Mouse (Mus musculus): ENCODE data around the gene Hap1.

DNA sequence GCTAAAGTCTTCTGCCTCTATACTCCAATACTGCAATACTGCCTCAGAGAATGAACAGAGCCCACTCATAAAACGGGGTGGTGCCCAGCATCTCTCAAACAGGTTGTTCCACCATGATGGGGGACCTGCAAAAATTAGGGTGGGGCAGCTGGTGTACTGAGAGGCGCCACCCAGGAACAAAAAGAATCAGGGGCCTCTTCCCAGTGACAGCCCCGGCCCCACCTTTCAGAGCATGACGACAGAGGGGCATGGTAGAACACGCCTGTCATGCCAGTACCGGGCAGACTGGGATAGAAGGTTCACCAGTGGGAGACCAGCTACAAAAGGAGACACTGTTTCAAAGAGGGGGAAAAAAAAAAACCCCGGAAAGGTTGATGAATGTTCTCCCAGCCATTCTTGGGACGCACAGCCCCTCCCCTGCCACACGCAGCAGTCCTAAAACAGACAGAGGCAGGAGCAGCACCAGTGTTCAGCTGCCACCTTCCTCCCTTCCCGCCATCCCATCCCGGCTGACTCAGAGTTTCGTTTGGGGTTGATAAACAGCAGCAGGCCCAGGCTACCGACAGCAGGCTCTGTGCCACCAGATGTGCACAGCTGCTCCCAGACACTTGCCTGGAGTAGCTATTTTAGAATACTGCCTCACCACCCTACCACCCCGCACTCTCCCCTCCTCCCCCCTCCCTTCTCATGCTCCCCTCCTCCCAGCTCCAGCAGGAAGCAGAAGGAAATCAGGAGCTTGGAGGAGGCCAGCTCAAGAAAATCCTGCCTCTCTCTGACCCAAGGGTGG is 31.9 kb upstream of the Hap1 start:
- TF ChIP-seq CTCF (IDR thresholded peaks at IDR 0.05; ENCODE audit: borderline replicate concordance, extremely low read depth, insufficient read depth, insufficient read length) (no peak), POLR2A (IDR thresholded peaks at IDR 0.05; ENCODE audit: borderline replicate concordance, extremely low read depth, insufficient read depth, insufficient read length, poor library complexity, severe bottlenecking) (no peak)
